Comparison of ENCODE assay signal across 10 mouse cellular contexts in the genomic region with DNA sequence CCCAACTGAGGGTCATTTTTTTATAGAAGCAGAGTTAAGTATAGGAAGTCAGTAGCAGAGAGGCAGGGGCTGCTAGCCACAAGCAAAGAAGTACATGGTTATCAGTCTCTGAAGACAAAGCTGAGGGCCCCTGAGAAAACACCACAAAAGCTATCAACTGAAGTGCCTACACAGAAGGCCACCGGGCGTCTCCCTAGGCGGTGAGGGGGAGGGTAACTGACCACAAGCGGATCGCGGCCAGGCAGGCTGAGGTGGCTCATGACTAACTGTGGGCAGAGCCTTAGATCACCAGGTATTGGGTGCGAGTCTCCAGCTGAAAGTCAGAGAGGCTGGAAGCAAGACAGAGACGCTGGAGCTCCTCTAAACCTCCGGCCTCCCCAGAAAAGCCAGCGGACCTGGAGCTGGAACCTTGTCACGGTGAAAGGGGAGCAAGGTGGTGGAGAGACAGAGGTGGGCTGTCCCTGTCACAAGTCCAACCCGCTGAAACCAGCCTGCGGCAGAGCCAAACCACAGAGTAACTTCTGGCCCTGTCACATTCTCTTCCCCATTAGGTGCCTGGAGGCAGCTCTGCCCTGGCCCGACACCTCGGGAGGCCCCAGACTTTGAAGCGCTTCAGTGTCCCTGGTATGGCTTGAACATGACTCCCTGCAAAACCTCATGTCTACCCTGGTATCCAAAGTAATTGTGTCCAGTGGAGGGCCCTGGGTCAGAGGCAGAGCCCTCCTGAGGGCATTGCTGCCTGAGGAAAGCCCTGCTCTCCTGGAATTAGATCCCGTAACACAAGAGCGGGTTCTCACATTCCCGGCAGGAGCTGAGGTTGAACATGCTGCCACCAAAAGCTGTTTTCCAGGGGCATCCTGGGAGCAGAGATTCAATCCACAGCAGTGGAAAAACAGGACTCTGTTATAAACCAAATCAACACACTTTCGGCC.
DNase-seq lines count a peak whose midpoint lies in the region; ATAC-seq and TF ChIP-seq lines count a peak whose summit lies in the region.
"Had no signal": no experiment of that assay in that cellular context is flagged by ENCODE, and none has a peak within 500 bp of the region (broad histone marks: within the 10 kb centered on the region; RNA-seq: fewer than 3 reads in every experiment).

No protein-coding gene starts in this region.

- no peak for TF ChIP-seq CTCF in layer of hippocampus, adult 2 months (conservative IDR thresholded peaks at IDR 0.05)
- TF ChIP-seq CTCF in cortical plate, adult 2 months (IDR thresholded peaks at IDR 0.05; ENCODE audit: extremely low read depth, insufficient read depth, low read length), result no peak

- peaks cover 2% of the 10 kb centered on the region; the same call in 1 of the 2 replicates for H3K4me1 ChIP-seq in cortical plate, adult 2 months (ENCODE audit: control insufficient read depth, insufficient read depth, low read length)

- no peak for TF ChIP-seq POLR2A in cortical plate, adult 2 months (IDR thresholded peaks at IDR 0.05; ENCODE audit: extremely low read depth, insufficient read depth, low read length)

- H3K4me3 ChIP-seq in layer of hippocampus, adult 2 months, result no peak overlapping the region
- no peak overlapping the region for H3K4me3 ChIP-seq in cortical plate, adult 2 months (ENCODE audit: insufficient read depth, low read length)

- intact Hi-C loops in left cerebral cortex, postnatal 14 days (cut with DNase I), result no loop called here

- peak; percentile 72 for ATAC-seq in megakaryocyte, adult 5-6 weeks (ENCODE audit: poor library complexity, severe bottlenecking)

- peak; percentile 20 for DNase-seq in adrenal gland, adult 2 months
- DNase-seq in adrenal gland, postnatal 4 days (ENCODE audit: low spot score in 2 of 2), result no peak
- DNase-seq in layer of hippocampus, adult 2 months (ENCODE audit: low spot score in 2 of 2), result no peak
- no peak for DNase-seq in layer of hippocampus, postnatal 10 days (ENCODE audit: low spot score in 2 of 2)
- DNase-seq in left cerebral cortex, postnatal 14 days (ENCODE audit: low spot score in 2 of 2), result no peak
- DNase-seq in adrenal gland, adult 18-20 months (ENCODE audit: low spot score in 2 of 2), result no peak
- DNase-seq: kidney, postnatal 25 days; lung, postnatal 4 days had no signal

- peak overlapping the region; percentile 68 for H3K27ac ChIP-seq in layer of hippocampus, adult 2 months
- peak overlapping the region; percentile 28; the same call in 1 of the 2 replicates for H3K27ac ChIP-seq in cortical plate, adult 2 months (ENCODE audit: insufficient read depth, low read length)
